Mouse (Mus musculus): ENCODE data around the gene Vmn1r55. TPM values are rescaled to one million over a fixed set of nuclear protein-coding genes. Genes with fewer than 3 reads are reported as not detected.

Gene Vmn1r55
- total RNA-seq, 1 experiment, result not detected

GRCm38 (mm10) chr7:5086921-5087440, 62.5 kb downstream of the Vmn1r55 start:
- no peak overlapping the region for H3K4me3 ChIP-seq (ENCODE audit: insufficient read depth in 1 of 2, low read depth in 1 of 2, low read length in 2 of 2, poor library complexity in 1 of 2, severe bottlenecking in 1 of 2)
- in situ Hi-C loops (cut with MboI; ENCODE audit: low sequenced_read_pairs in 2 of 2, unreplicated experiment in 2 of 2), result no loop called here
- H3K27ac ChIP-seq (ENCODE audit: insufficient read depth, low read depth, low read length, poor library complexity, severe bottlenecking), result no peak overlapping the region
- H3K4me1 ChIP-seq (ENCODE audit: control insufficient read depth in 2 of 2, insufficient read depth in 2 of 2, low read length in 2 of 2, poor library complexity in 1 of 2), result no peaks in the 10 kb centered on the region
- H3K9ac ChIP-seq (ENCODE audit: insufficient read depth, low read depth, low read length, poor library complexity, severe bottlenecking), result no peak overlapping the region
- no peak for TF ChIP-seq HCFC1 (IDR thresholded peaks at IDR 0.05; ENCODE audit: borderline replicate concordance, insufficient read depth, low read length)
- no peak for TF ChIP-seq CHD2 (IDR thresholded peaks at IDR 0.05; ENCODE audit: low read depth, low read length)
- no peak for TF ChIP-seq ZNF384 (IDR thresholded peaks at IDR 0.05; ENCODE audit: low read depth, low read length)
- no peak for TF ChIP-seq MAFK (IDR thresholded peaks at IDR 0.05; ENCODE audit: insufficient read depth, low read depth, low read length)
- no peak for TF ChIP-seq ZC3H11A (IDR thresholded peaks at IDR 0.05; ENCODE audit: borderline replicate concordance, low read depth, low read length)
- H3K36me3 ChIP-seq (ENCODE audit: control insufficient read depth, insufficient read depth, low read length, poor library complexity, severe bottlenecking), result peaks cover 48% of the 10 kb centered on the region
- no peaks in the 10 kb centered on the region for H3K9me3 ChIP-seq (ENCODE audit: control insufficient read depth, insufficient read depth, low read depth, low read length)
- no peak for DNase-seq (ENCODE audit: low read depth, low spot score)

- Histone ChIP-seq H3K9ac (ENCODE audit: insufficient read depth, low read depth, low read length, poor library complexity, severe bottlenecking) (no peak overlapping the region), H3K36me3 (ENCODE audit: control insufficient read depth, insufficient read depth, low read length, poor library complexity, severe bottlenecking) (peaks cover 44% of the 10 kb centered on the region), H3K4me3 (ENCODE audit: insufficient read depth in 1 of 2, low read depth in 1 of 2, low read length in 2 of 2, poor library complexity in 1 of 2, severe bottlenecking in 1 of 2) (no peak overlapping the region), H3K27ac (ENCODE audit: insufficient read depth, low read depth, low read length, poor library complexity, severe bottlenecking) (no peak overlapping the region), H3K9me3 (ENCODE audit: control insufficient read depth, insufficient read depth, low read depth, low read length) (no peaks in the 10 kb centered on the region), H3K4me1 (ENCODE audit: control insufficient read depth in 2 of 2, insufficient read depth in 2 of 2, low read length in 2 of 2, poor library complexity in 1 of 2) (0 out of 4 replicates have a peak, but pooled peaks cover 0 to 2% of the 10 kb centered on the region in 2 experiments)
- in situ Hi-C loops (cut with MboI; ENCODE audit: low sequenced_read_pairs in 2 of 2, unreplicated experiment in 2 of 2), result no loop called here
- TF ChIP-seq HCFC1 (IDR thresholded peaks at IDR 0.05; ENCODE audit: borderline replicate concordance, insufficient read depth, low read length), result no peak
- no peak for TF ChIP-seq ZC3H11A (IDR thresholded peaks at IDR 0.05; ENCODE audit: borderline replicate concordance, low read depth, low read length)
- TF ChIP-seq ZNF384 (IDR thresholded peaks at IDR 0.05; ENCODE audit: low read depth, low read length), result no peak
- no peak for TF ChIP-seq CHD2 (IDR thresholded peaks at IDR 0.05; ENCODE audit: low read depth, low read length)
- no peak for TF ChIP-seq MAFK (IDR thresholded peaks at IDR 0.05; ENCODE audit: insufficient read depth, low read depth, low read length)
- DNase-seq (ENCODE audit: low read depth, low spot score), result no peak
These were observed 64.0 kb downstream of the Vmn1r55 start for GRCm38 (mm10) chr7:5085512-5085911.

GRCm38 (mm10) chr7:5083325-5084105, 66.0 kb downstream of the Vmn1r55 start:
- H3K9ac ChIP-seq (ENCODE audit: insufficient read depth, low read depth, low read length, poor library complexity, severe bottlenecking), result no peak overlapping the region
- in situ Hi-C loops (cut with MboI; ENCODE audit: low sequenced_read_pairs in 2 of 2, unreplicated experiment in 2 of 2), result no loop called here
- no peaks in the 10 kb centered on the region for H3K9me3 ChIP-seq (ENCODE audit: control insufficient read depth, insufficient read depth, low read depth, low read length)
- peaks cover 40% of the 10 kb centered on the region for H3K36me3 ChIP-seq (ENCODE audit: control insufficient read depth, insufficient read depth, low read length, poor library complexity, severe bottlenecking)
- no peak for TF ChIP-seq HCFC1 (IDR thresholded peaks at IDR 0.05; ENCODE audit: borderline replicate concordance, insufficient read depth, low read length)
- no peak for TF ChIP-seq MAFK (IDR thresholded peaks at IDR 0.05; ENCODE audit: insufficient read depth, low read depth, low read length)
- TF ChIP-seq ZNF384 (IDR thresholded peaks at IDR 0.05; ENCODE audit: low read depth, low read length), result no peak
- TF ChIP-seq CHD2 (IDR thresholded peaks at IDR 0.05; ENCODE audit: low read depth, low read length), result no peak
- TF ChIP-seq ZC3H11A (IDR thresholded peaks at IDR 0.05; ENCODE audit: borderline replicate concordance, low read depth, low read length), result no peak
- DNase-seq (ENCODE audit: low read depth, low spot score), result no peak
- no peak overlapping the region for H3K27ac ChIP-seq (ENCODE audit: insufficient read depth, low read depth, low read length, poor library complexity, severe bottlenecking)
- H3K4me3 ChIP-seq (ENCODE audit: insufficient read depth in 1 of 2, low read depth in 1 of 2, low read length in 2 of 2, poor library complexity in 1 of 2, severe bottlenecking in 1 of 2), result no peak overlapping the region
- peaks cover 2% of the 10 kb centered on the region in 2 experiments; a peak in 1 of 4 replicates for H3K4me1 ChIP-seq (ENCODE audit: control insufficient read depth in 2 of 2, insufficient read depth in 2 of 2, low read length in 2 of 2, poor library complexity in 1 of 2)

- H3K27ac ChIP-seq (ENCODE audit: insufficient read depth, low read depth, low read length, poor library complexity, severe bottlenecking), result no peak overlapping the region
- no peak overlapping the region for H3K4me3 ChIP-seq (ENCODE audit: insufficient read depth in 1 of 2, low read depth in 1 of 2, low read length in 2 of 2, poor library complexity in 1 of 2, severe bottlenecking in 1 of 2)
- in situ Hi-C loops (cut with MboI; ENCODE audit: low sequenced_read_pairs in 2 of 2, unreplicated experiment in 2 of 2), result no loop called here
- H3K9me3 ChIP-seq (ENCODE audit: control insufficient read depth, insufficient read depth, low read depth, low read length), result no peaks in the 10 kb centered on the region
- TF ChIP-seq ZNF384 (IDR thresholded peaks at IDR 0.05; ENCODE audit: low read depth, low read length) (no peak), MAFK (IDR thresholded peaks at IDR 0.05; ENCODE audit: insufficient read depth, low read depth, low read length) (no peak), CHD2 (IDR thresholded peaks at IDR 0.05; ENCODE audit: low read depth, low read length) (no peak)
- H3K4me1 ChIP-seq (ENCODE audit: control insufficient read depth in 2 of 2, insufficient read depth in 2 of 2, low read length in 2 of 2, poor library complexity in 1 of 2), result peaks cover 2% of the 10 kb centered on the region in 2 experiments; a peak in 1 of 4 replicates
- DNase-seq (ENCODE audit: low read depth, low spot score), result no peak
- H3K36me3 ChIP-seq (ENCODE audit: control insufficient read depth, insufficient read depth, low read length, poor library complexity, severe bottlenecking), result peaks cover 42% of the 10 kb centered on the region
- no peak overlapping the region for H3K9ac ChIP-seq (ENCODE audit: insufficient read depth, low read depth, low read length, poor library complexity, severe bottlenecking)
These were observed 67.5 kb downstream of the Vmn1r55 start for GRCm38 (mm10) chr7:5081939-5082338.
